Mouse (Mus musculus) kidney, adult 2 months (tissue): ENCODE data around the gene Pdzd2.

ENCODE experiments used
- CTCF ChIP-seq: fragments of 200-500 bp; conservative IDR thresholded peaks from 2 replicates; pipeline ENCODE4 v1.5.1; 2011; ENCODE audit warnings: low read depth, mild to moderate bottlenecking, control low read depth, low read length, moderate library complexity, mixed read lengths; ENCODE audit not compliant: insufficient read depth, insufficient read length
- POLR2A ChIP-seq: fragments of 200-500 bp; IDR thresholded peaks from one replicate; pipeline ENCODE4 v1.6.1; 2011; ENCODE audit warnings: low read depth, low read length, control low read depth

DNA sequence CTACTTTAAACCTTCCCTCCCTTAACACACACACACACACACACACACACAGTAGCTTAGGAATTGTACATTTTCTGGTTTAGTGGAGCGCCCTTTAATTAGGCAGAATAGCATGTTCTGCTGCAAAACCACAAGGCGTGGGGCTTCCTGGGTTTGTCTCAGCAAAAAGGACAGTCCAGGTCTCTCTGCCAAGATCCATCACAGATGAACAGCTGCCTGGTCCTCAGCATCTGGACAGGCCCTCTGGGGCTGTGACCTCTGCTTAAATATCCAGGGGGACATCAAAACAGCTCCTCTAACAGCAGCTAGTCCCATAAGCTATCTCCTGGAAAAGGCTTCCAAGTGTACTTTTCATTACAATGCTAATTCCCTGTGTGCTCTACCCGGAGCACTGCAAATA lies 64.4 kb downstream of the Pdzd2 start:
- TF ChIP-seq CTCF = no peak
- TF ChIP-seq POLR2A = no peak
